Mouse (Mus musculus) layer of hippocampus, postnatal 14 days (tissue): ENCODE measurements around the gene Fam151b. TPM values are rescaled to one million over a fixed set of nuclear protein-coding genes. Genes with fewer than 3 reads are reported as not detected.

Experiments used
- DNase-seq, 2 experiments: peaks; one replicate each; pipeline ENCODE4 v3.0.0; 2021 to 2022; ENCODE audit warnings: low spot score in 2 of 2, mixed read lengths in 1 of 2
- long read RNA-seq, 2 experiments: library from polyadenylated mRNA; stranded (forward); transcript quantifications; one replicate each; pipeline ENCODE4 v2.0.0; 2021
- total RNA-seq, 2 experiments: library from RNA; stranded (reverse); gene quantifications; 2 replicates each; pipeline ENCODE4 v1.2.3; 2021

Gene Fam151b
- 10 to 100 TPM in 1 of 2 experiments, 1 to 10 TPM in 1; 8.9 to 11.0 TPM for total RNA-seq
- long read RNA-seq, experiment 1, transcript Fam151b-201 (6 exons, 1,152 nt) = major isoform, 6 of 7 reads
- long read RNA-seq, experiment 1, partial matches to known transcripts = 1 of 7 reads
- long read RNA-seq, experiment 1, other reads (novel, unspliced or antisense) = 0 of 7 reads
- long read RNA-seq, experiment 2, partial matches to known transcripts = 0 of 8 reads
- long read RNA-seq, experiment 2, other reads (novel, unspliced or antisense) = 3 of 8 reads

GRCm38 (mm10) chr13:92483852-92484463 lies at the start of gene Fam151b:
Fam151b (minus strand) TSS chr13:92484015.
- DNase-seq = peak; percentile 86 to 93

GRCm38 (mm10) chr13:92532216-92532615 lies 48.4 kb upstream of the Fam151b start:
- no peak for DNase-seq

- DNase-seq = no peak
Observed at GRCm38 (mm10) chr13:92531237-92531636, 47.4 kb upstream of the Fam151b start.

GRCm38 (mm10) chr13:92530721-92531211 lies 47.0 kb upstream of the Fam151b start, which contains the start of gene Zfyve16:
Zfyve16 (minus strand) TSS chr13:92530868.
- DNase-seq = peak; percentile 97 to 98

- DNase-seq = no peak
Observed at GRCm38 (mm10) chr13:92529828-92530720, 46.3 kb upstream of the Fam151b start.

GRCm38 (mm10) chr13:92523178-92523813 lies 39.5 kb upstream of the Fam151b start:
- no peak for DNase-seq

- DNase-seq = no peak
Observed at GRCm38 (mm10) chr13:92504871-92505270, 21.1 kb upstream of the Fam151b start.

GRCm38 (mm10) chr13:92491923-92492322 lies 8.1 kb upstream of the Fam151b start:
- no peak for DNase-seq

GRCm38 (mm10) chr13:92490817-92491216 lies 7.0 kb upstream of the Fam151b start:
- DNase-seq = no peak

- peak; percentile 19 to 55 for DNase-seq
Observed at GRCm38 (mm10) chr13:92483348-92483747, 467 bp downstream of the Fam151b start.

- DNase-seq = no peak
Observed at GRCm38 (mm10) chr13:92470151-92470550, 13.7 kb downstream of the Fam151b start.

GRCm38 (mm10) chr13:92469381-92469780 lies 14.4 kb downstream of the Fam151b start:
- no peak for DNase-seq

GRCm38 (mm10) chr13:92467891-92468290 lies 15.9 kb downstream of the Fam151b start:
- no peak for DNase-seq

- DNase-seq = no peak
Observed at GRCm38 (mm10) chr13:92464698-92465097, 19.1 kb downstream of the Fam151b start.

GRCm38 (mm10) chr13:92446872-92447271 lies 36.9 kb downstream of the Fam151b start:
- no peak for DNase-seq

- no peak for DNase-seq
Observed at GRCm38 (mm10) chr13:92440286-92440685, 43.5 kb downstream of the Fam151b start.

- no peak for DNase-seq
Observed at GRCm38 (mm10) chr13:92438656-92439055, 45.2 kb downstream of the Fam151b start.

GRCm38 (mm10) chr13:92427351-92427855 lies 56.4 kb downstream of the Fam151b start:
- no peak for DNase-seq

- peak; percentile 13 to 37 for DNase-seq
Observed at GRCm38 (mm10) chr13:92426294-92427051, 57.3 kb downstream of the Fam151b start.

GRCm38 (mm10) chr13:92425758-92426264 lies 58.0 kb downstream of the Fam151b start, which contains the start of gene Ankrd34b:
Ankrd34b (plus strand) TSS chr13:92425896.
- DNase-seq = peak; percentile 22 to 36
